Mouse (Mus musculus): ENCODE measurements at regions not wholly inside any gene's neighbourhood (a gene's known extent, or its start where the extent isn't known, plus 50 kb on each side); places are given as distances from the start of the nearest gene placed in this dataset.
"Not testable (repeated sequence)": the region's sequence is repeated elsewhere in the genome, so short reads cannot be mapped to it uniquely, and the experiment has no call there.

GRCm38 (mm10) chr13:80719313-80719712 lies 163.9 kb upstream of the Arrdc3 start:
- DNase-seq (ENCODE audit: low spot score): peak; percentile 7
- Histone ChIP-seq H3K4me2 (ENCODE audit: low read length) (no peak overlapping the region), H3K27me3 (ENCODE audit: insufficient read depth, low read length) (no peaks in the 10 kb centered on the region), H3K36me3 (ENCODE audit: insufficient read depth, low read length) (no peaks in the 10 kb centered on the region), H3K9ac (ENCODE audit: low read depth, low read length) (no peak overlapping the region), H3K27ac (no peak overlapping the region), H3K4me3 (replicated peaks; ENCODE audit: low read depth, low read length) (no peak overlapping the region), H3K9me3 (replicated peaks; ENCODE audit: low read length) (no peaks in the 10 kb centered on the region), H3K4me1 (replicated peaks; ENCODE audit: insufficient read depth, low read length) (no peaks in the 10 kb centered on the region)
- no peak for TF ChIP-seq CTCF (IDR thresholded peaks at IDR 0.05; ENCODE audit: low read depth)
- 65% methylated on average over 3 of the region's 3 CpGs for WGBS
- no peak for ATAC-seq (replicated peaks; ENCODE audit: low FRiP score, low read depth)

- H3K9me3 ChIP-seq (replicated peaks; ENCODE audit: low read length): no peaks in the 10 kb centered on the region
- no peak for TF ChIP-seq CTCF (IDR thresholded peaks at IDR 0.05; ENCODE audit: low read depth)
- no peaks in the 10 kb centered on the region for H3K4me1 ChIP-seq (replicated peaks; ENCODE audit: insufficient read depth, low read length)
- H3K4me2 ChIP-seq (ENCODE audit: low read length): no peak overlapping the region
- DNase-seq (ENCODE audit: low spot score) (no peak), ATAC-seq (replicated peaks; ENCODE audit: low FRiP score, low read depth) (no peak)
- H3K9ac ChIP-seq (ENCODE audit: low read depth, low read length): no peak overlapping the region
- H3K27ac ChIP-seq: no peak overlapping the region
- H3K4me3 ChIP-seq (replicated peaks; ENCODE audit: low read depth, low read length): no peak overlapping the region
- H3K36me3 ChIP-seq (ENCODE audit: insufficient read depth, low read length): no peaks in the 10 kb centered on the region
- H3K27me3 ChIP-seq (ENCODE audit: insufficient read depth, low read length): no peaks in the 10 kb centered on the region
- 66% methylated on average over 4 of the region's 4 CpGs for WGBS
Observed at GRCm38 (mm10) chr13:80723215-80724006, 159.8 kb upstream of the Arrdc3 start.

- DNase-seq (ENCODE audit: low spot score) (no peak), ATAC-seq (replicated peaks; ENCODE audit: low FRiP score, low read depth) (no peak)
- Histone ChIP-seq H3K9ac (ENCODE audit: low read depth, low read length) (no peak overlapping the region), H3K27ac (no peak overlapping the region), H3K36me3 (ENCODE audit: insufficient read depth, low read length) (no peaks in the 10 kb centered on the region), H3K4me3 (replicated peaks; ENCODE audit: low read depth, low read length) (no peak overlapping the region), H3K9me3 (replicated peaks; ENCODE audit: low read length) (no peaks in the 10 kb centered on the region), H3K27me3 (ENCODE audit: insufficient read depth, low read length) (no peaks in the 10 kb centered on the region; the same call in 1 of the 2 replicates), H3K4me2 (ENCODE audit: low read length) (no peak overlapping the region), H3K4me1 (replicated peaks; ENCODE audit: insufficient read depth, low read length) (no peaks in the 10 kb centered on the region)
- 62% methylated on average over 5 of the region's 5 CpGs for WGBS
- TF ChIP-seq CTCF (IDR thresholded peaks at IDR 0.05; ENCODE audit: low read depth): no peak
Observed at GRCm38 (mm10) chr13:80729202-80729601, 154.0 kb upstream of the Arrdc3 start.

- Histone ChIP-seq H3K4me3 (replicated peaks; ENCODE audit: low read depth, low read length) (no peak overlapping the region), H3K4me1 (replicated peaks; ENCODE audit: insufficient read depth, low read length) (no peaks in the 10 kb centered on the region), H3K27ac (no peak overlapping the region), H3K9ac (ENCODE audit: low read depth, low read length) (no peak overlapping the region), H3K9me3 (replicated peaks; ENCODE audit: low read length) (no peaks in the 10 kb centered on the region), H3K27me3 (ENCODE audit: insufficient read depth, low read length) (no peaks in the 10 kb centered on the region), H3K4me2 (ENCODE audit: low read length) (no peak overlapping the region), H3K36me3 (ENCODE audit: insufficient read depth, low read length) (no peaks in the 10 kb centered on the region)
- DNase-seq (ENCODE audit: low spot score) (no peak), ATAC-seq (replicated peaks; ENCODE audit: low FRiP score, low read depth) (peak; percentile 60; the same call in 1 of the 2 replicates)
- 39% methylated on average over 2 of the region's 2 CpGs for WGBS
- TF ChIP-seq CTCF (IDR thresholded peaks at IDR 0.05; ENCODE audit: low read depth): no peak
Observed at GRCm38 (mm10) chr13:80745991-80746390, 137.2 kb upstream of the Arrdc3 start.

GRCm38 (mm10) chr13:80747022-80747421 lies 136.2 kb upstream of the Arrdc3 start:
- H3K27ac ChIP-seq; H3K9ac ChIP-seq (ENCODE audit: low read depth, low read length); H3K4me2 ChIP-seq (ENCODE audit: low read length); H3K4me3 ChIP-seq (replicated peaks; ENCODE audit: low read depth, low read length); H3K27me3 ChIP-seq (ENCODE audit: insufficient read depth, low read length); ATAC-seq (replicated peaks; ENCODE audit: low FRiP score, low read depth); H3K36me3 ChIP-seq (ENCODE audit: insufficient read depth, low read length); H3K9me3 ChIP-seq (replicated peaks; ENCODE audit: low read length); H3K4me1 ChIP-seq (replicated peaks; ENCODE audit: insufficient read depth, low read length): not testable (repeated sequence)
- peak; percentile 71 for TF ChIP-seq CTCF (IDR thresholded peaks at IDR 0.05; ENCODE audit: low read depth)
- peak; percentile 74 for DNase-seq (ENCODE audit: low spot score)
- 36% methylated on average over 6 of the region's 6 CpGs for WGBS

Measured in kidney, postnatal 0 days (tissue).